Mouse (Mus musculus): Measurements from ENCODE around the gene Nceh1. TPM values are rescaled to one million over a fixed set of nuclear protein-coding genes. Genes with fewer than 3 reads are reported as not detected.

The Nceh1 gene
- polyA plus RNA-seq, 1 experiment from 2014 or later, result 18.2 TPM

DNA sequence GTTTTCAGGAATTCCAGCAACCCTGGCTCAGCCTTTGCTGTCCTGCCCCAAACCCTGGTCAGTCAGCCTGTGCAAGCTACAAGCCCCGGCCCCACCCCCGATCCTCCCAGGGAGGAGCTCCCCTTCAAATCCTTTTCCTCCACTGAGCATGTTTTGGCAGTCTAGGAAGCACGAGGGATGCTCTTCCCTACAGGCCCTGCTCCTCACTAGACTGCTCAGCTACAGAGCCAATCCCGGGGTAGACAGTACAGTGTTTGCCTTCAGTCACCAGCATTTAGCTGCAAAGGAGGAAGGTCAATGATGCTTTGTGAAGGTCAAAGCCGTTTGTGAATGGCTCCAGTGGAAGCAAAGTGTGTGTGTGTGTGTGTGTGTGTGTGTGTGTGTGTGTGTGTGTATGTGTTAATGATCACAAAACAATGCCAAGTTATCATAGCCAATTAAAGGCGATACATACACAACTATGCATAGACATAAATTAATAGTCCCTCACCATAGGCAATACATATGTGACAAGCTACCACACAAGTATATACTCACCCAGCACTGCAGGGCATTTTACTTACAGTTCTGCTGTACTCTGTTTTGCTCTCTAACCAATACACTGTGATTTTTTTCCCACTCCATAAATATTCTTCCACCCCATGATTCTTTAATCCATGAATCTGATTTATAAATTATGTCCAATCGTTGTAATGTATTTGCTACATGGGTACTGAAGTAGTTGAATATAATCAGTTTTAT, 111.0 kb downstream of the Nceh1 start:
- no peak overlapping the region for H3K4me3 ChIP-seq (ENCODE audit: low read depth, low read length)
- ATAC-seq, result no peak
- WGBS, result 59% methylated on average over 7 of the region's 7 CpGs

DNA sequence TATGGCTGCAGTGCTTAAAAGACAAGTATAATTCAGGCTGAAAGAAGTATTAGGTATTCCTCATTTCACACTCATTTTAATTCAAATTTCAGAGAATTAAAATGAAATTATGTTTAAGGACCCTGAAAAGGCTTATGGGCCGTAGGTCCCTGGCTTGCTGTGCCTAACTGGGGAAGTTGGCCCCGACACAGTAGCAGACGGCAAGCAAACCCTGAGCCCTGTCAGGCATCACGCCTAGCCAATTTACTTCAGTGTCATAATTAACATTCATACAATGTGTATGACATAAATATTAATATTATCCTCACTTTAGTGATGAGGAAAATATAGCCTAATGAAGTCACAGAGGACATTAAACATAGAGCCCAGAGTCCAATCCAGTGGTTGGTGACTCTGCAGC, 117.7 kb downstream of the Nceh1 start:
- Histone ChIP-seq H3K4me1 (ENCODE audit: control insufficient read depth, insufficient read depth, low read length) (no peaks in the 10 kb centered on the region), H3K4me2 (ENCODE audit: low read length) (no peak overlapping the region), H3K9ac (ENCODE audit: low read depth, low read length) (no peak overlapping the region), H3K27ac (ENCODE audit: low read length) (no peak overlapping the region), H3K9me3 (replicated peaks; ENCODE audit: control insufficient read depth, low read length, poor library complexity, severe bottlenecking) (no peaks in the 10 kb centered on the region), H3K4me3 (ENCODE audit: low read depth, low read length) (no peak overlapping the region), H3K27me3 (ENCODE audit: control insufficient read depth, insufficient read depth, low read depth, low read length) (no peaks in the 10 kb centered on the region), H3K36me3 (ENCODE audit: control insufficient read depth, insufficient read depth, low read length) (no peaks in the 10 kb centered on the region)
- WGBS, result 70% methylated on average over 4 of the region's 4 CpGs
- ATAC-seq, result no peak

More for the DNA sequence above, 111.0 kb downstream of the Nceh1 start:
- no peaks in the 10 kb centered on the region for H3K4me1 ChIP-seq (ENCODE audit: control insufficient read depth, insufficient read depth, low read length)
- H3K27ac ChIP-seq (ENCODE audit: low read length), result no peak overlapping the region
- H3K36me3 ChIP-seq (ENCODE audit: control insufficient read depth, insufficient read depth, low read length), result no peaks in the 10 kb centered on the region
- no peaks in the 10 kb centered on the region for H3K9me3 ChIP-seq (replicated peaks; ENCODE audit: control insufficient read depth, low read length, poor library complexity, severe bottlenecking)
- no peak overlapping the region for H3K4me2 ChIP-seq (ENCODE audit: low read length)
- H3K9ac ChIP-seq (ENCODE audit: low read depth, low read length), result no peak overlapping the region
- no peaks in the 10 kb centered on the region for H3K27me3 ChIP-seq (ENCODE audit: control insufficient read depth, insufficient read depth, low read depth, low read length)

DNA sequence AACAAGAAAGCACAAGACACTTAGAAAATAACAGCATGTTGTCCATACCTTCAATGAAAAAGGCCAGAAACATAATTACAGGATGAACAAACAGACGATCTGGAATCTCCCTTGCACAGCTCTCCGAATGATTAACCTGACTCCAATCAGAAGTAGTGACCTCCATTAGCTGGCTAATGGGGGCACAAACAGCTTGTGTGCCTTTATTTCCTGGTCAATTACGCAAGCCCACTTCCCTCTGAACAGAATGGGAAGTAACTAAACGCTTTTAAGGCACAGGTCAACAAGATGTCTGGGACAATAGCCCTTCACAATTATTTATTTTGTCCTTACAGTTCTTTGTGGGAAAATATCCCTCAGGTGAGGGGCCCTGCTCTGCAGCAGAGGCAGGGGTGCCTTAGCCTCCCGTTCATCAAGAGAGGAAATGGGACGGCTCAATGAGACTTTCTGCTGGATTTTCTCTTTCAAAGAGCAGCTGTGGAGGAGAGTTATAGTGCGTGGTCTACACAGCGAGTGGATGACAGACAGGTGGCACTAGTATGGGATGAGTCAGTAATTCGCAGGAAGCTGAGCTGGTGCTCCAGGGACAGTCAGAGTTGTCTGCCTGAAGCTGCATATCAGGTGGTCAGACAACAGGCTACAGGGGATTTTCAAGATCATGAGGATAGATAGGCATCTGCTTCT, 119.7 kb downstream of the Nceh1 start:
- ATAC-seq, result no peak
- Histone ChIP-seq H3K9ac (ENCODE audit: low read depth, low read length) (no peak overlapping the region), H3K4me2 (ENCODE audit: low read length) (no peak overlapping the region), H3K36me3 (ENCODE audit: control insufficient read depth, insufficient read depth, low read length) (no peaks in the 10 kb centered on the region), H3K27ac (ENCODE audit: low read length) (no peak overlapping the region), H3K9me3 (replicated peaks; ENCODE audit: control insufficient read depth, low read length, poor library complexity, severe bottlenecking) (no peaks in the 10 kb centered on the region), H3K4me3 (ENCODE audit: low read depth, low read length) (no peak overlapping the region), H3K27me3 (ENCODE audit: control insufficient read depth, insufficient read depth, low read depth, low read length) (no peaks in the 10 kb centered on the region), H3K4me1 (ENCODE audit: control insufficient read depth, insufficient read depth, low read length) (no peaks in the 10 kb centered on the region)
- 72% methylated on average over 9 of the region's 9 CpGs for WGBS

- no peak for ATAC-seq
- H3K27ac ChIP-seq (ENCODE audit: low read length), result no peak overlapping the region
- 83% methylated on average over 10 of the region's 10 CpGs for WGBS
Observed at GRCm38 (mm10) chr3:27306815-27307214, 124.0 kb downstream of the Nceh1 start.

GRCm38 (mm10) chr3:27310973-27311372, 128.2 kb downstream of the Nceh1 start:
- Histone ChIP-seq H3K36me3 (ENCODE audit: control insufficient read depth, insufficient read depth, low read length) (no peaks in the 10 kb centered on the region), H3K9ac (ENCODE audit: low read depth, low read length) (no peak overlapping the region), H3K27me3 (ENCODE audit: control insufficient read depth, insufficient read depth, low read depth, low read length) (no peaks in the 10 kb centered on the region), H3K4me1 (ENCODE audit: control insufficient read depth, insufficient read depth, low read length) (no peaks in the 10 kb centered on the region), H3K4me3 (ENCODE audit: low read depth, low read length) (no peak overlapping the region), H3K9me3 (replicated peaks; ENCODE audit: control insufficient read depth, low read length, poor library complexity, severe bottlenecking) (no peaks in the 10 kb centered on the region), H3K4me2 (ENCODE audit: low read length) (no peak overlapping the region), H3K27ac (ENCODE audit: low read length) (no peak overlapping the region)
- WGBS, result 96% methylated on average over 7 of the region's 7 CpGs
- ATAC-seq, result no peak

More at GRCm38 (mm10) chr3:27306815-27307214, 124.0 kb downstream of the Nceh1 start:
- H3K9me3 ChIP-seq (replicated peaks; ENCODE audit: control insufficient read depth, low read length, poor library complexity, severe bottlenecking), result no peaks in the 10 kb centered on the region
- no peak overlapping the region for H3K4me3 ChIP-seq (ENCODE audit: low read depth, low read length)
- no peaks in the 10 kb centered on the region for H3K36me3 ChIP-seq (ENCODE audit: control insufficient read depth, insufficient read depth, low read length)
- H3K4me2 ChIP-seq (ENCODE audit: low read length), result no peak overlapping the region
- no peaks in the 10 kb centered on the region for H3K4me1 ChIP-seq (ENCODE audit: control insufficient read depth, insufficient read depth, low read length)
- no peak overlapping the region for H3K9ac ChIP-seq (ENCODE audit: low read depth, low read length)
- no peaks in the 10 kb centered on the region for H3K27me3 ChIP-seq (ENCODE audit: control insufficient read depth, insufficient read depth, low read depth, low read length)

GRCm38 (mm10) chr3:27311475-27311874, 128.7 kb downstream of the Nceh1 start:
- Histone ChIP-seq H3K36me3 (ENCODE audit: control insufficient read depth, insufficient read depth, low read length) (no peaks in the 10 kb centered on the region), H3K27ac (ENCODE audit: low read length) (no peak overlapping the region), H3K4me1 (ENCODE audit: control insufficient read depth, insufficient read depth, low read length) (no peaks in the 10 kb centered on the region), H3K27me3 (ENCODE audit: control insufficient read depth, insufficient read depth, low read depth, low read length) (no peaks in the 10 kb centered on the region), H3K4me2 (ENCODE audit: low read length) (no peak overlapping the region), H3K4me3 (ENCODE audit: low read depth, low read length) (no peak overlapping the region), H3K9ac (ENCODE audit: low read depth, low read length) (no peak overlapping the region), H3K9me3 (replicated peaks; ENCODE audit: control insufficient read depth, low read length, poor library complexity, severe bottlenecking) (no peaks in the 10 kb centered on the region)
- WGBS, result 94% methylated on average over 4 of the region's 4 CpGs
- no peak for ATAC-seq

DNA sequence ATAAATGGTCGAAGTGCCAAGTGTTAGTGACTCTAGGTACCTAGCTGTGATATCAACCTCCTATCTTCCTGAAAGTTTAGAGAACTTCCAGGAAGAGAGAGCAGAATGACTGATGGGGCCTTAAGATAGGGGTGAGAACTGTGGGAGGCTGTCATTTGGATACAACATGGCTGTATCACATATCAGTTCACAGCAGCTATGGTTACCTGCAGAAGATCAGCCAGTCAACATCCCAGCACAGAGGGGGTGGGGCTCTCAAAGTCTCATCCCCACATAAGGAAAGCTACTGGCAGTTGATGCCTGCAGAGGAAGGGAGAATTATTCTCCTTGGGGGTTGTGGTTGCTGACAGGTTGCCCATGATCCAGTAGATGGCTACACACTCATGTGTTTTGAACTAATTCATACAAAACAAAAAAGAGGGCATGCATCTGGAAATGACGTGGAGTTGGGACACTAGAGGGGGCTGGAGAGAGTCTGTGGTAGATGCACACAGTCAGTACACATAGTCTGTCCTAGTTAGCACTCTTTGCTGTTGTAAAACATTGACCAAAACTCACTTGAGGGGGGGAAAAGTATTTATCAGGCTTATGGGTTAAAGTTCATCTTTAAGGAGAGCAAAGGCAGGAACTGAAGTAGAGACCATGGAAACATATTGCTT, 131.9 kb downstream of the Nceh1 start:
- no peaks in the 10 kb centered on the region for H3K27me3 ChIP-seq (ENCODE audit: control insufficient read depth, insufficient read depth, low read depth, low read length)
- no peak for ATAC-seq
- WGBS, result 70% methylated on average over 2 of the region's 2 CpGs

DNA sequence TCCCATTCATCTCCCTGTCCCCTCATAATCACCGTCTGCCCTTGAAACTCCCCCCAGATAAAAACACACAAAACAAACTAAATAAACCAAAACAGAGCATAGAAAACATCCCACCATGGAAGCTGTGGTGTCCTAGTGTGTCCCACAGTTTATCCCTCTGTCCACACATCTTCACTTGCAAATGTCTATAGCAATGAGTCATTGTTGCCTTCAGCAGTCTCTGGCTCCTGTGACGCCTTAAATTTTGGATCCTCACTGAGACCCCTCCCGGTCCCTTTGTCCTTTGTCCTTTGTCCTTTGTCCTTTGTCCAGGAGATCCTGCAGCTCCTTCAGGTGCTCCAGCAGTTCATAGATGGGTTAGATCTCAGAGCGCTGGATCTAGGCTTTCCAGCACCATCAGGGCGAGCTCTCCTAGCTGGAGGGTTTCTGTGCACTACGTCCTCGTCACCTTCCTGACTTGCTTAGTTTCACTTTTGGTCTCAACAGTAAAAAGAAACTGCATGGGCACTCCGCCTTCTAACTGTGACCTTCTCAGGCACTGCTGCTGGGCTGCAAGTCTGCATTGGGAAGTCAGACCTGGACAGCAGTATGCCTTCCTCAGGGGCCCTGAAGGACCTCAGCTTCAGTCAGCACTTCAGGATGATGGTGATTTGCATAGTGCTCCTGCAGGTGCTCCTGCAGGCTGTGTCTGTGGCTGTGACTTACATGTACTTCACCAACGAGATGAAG, 134.0 kb downstream of the Nceh1 start, which contains the start of gene Tnfsf10:
Gene Tnfsf10 (plus strand): TSS at position 470 of the 729 bp plus-strand sequence.
- Histone ChIP-seq H3K9me3 (replicated peaks; ENCODE audit: control insufficient read depth, low read length, poor library complexity, severe bottlenecking) (no peaks in the 10 kb centered on the region), H3K36me3 (ENCODE audit: control insufficient read depth, insufficient read depth, low read length) (no peaks in the 10 kb centered on the region), H3K4me1 (ENCODE audit: control insufficient read depth, insufficient read depth, low read length) (no peaks in the 10 kb centered on the region), H3K27me3 (ENCODE audit: control insufficient read depth, insufficient read depth, low read depth, low read length) (no peaks in the 10 kb centered on the region), H3K9ac (ENCODE audit: low read depth, low read length) (no peak within 1 kb of the TSS), H3K27ac (ENCODE audit: low read length) (no peak within 1 kb of the TSS), H3K4me2 (ENCODE audit: low read length) (no peak within 1 kb of the TSS), H3K4me3 (ENCODE audit: low read depth, low read length) (no peak within 1 kb of the TSS)
- 73% methylated on average over 9 of the region's 9 CpGs for WGBS
- ATAC-seq, result no peak

More for the DNA sequence above, 131.9 kb downstream of the Nceh1 start:
- Histone ChIP-seq H3K4me1 (ENCODE audit: control insufficient read depth, insufficient read depth, low read length) (no peaks in the 10 kb centered on the region), H3K27ac (ENCODE audit: low read length) (no peak overlapping the region), H3K36me3 (ENCODE audit: control insufficient read depth, insufficient read depth, low read length) (no peaks in the 10 kb centered on the region), H3K4me2 (ENCODE audit: low read length) (no peak overlapping the region), H3K9me3 (replicated peaks; ENCODE audit: control insufficient read depth, low read length, poor library complexity, severe bottlenecking) (no peaks in the 10 kb centered on the region), H3K9ac (ENCODE audit: low read depth, low read length) (no peak overlapping the region), H3K4me3 (ENCODE audit: low read depth, low read length) (no peak overlapping the region)
